In genomic region chr1:38778271-38778670, GRCm38 (mm10) we compare ENCODE assay signal across 28 mouse cellular contexts. TPM values are rescaled to one million over a fixed set of nuclear protein-coding genes. Genes with fewer than 3 reads are reported as not detected.
A peak's percentile ranks its signal among the peaks of the same experiment; 100 is the strongest.
DNase-seq lines count a peak whose midpoint lies in the region; ATAC-seq and TF ChIP-seq lines count a peak whose summit lies in the region.
"Had no signal": no experiment of that assay in that cellular context is flagged by ENCODE, and none has a peak within 500 bp of the region (broad histone marks: within the 10 kb centered on the region; RNA-seq: fewer than 3 reads in every experiment).

No protein-coding gene starts in this region.

- no peak overlapping the region for H3K4me2 ChIP-seq in kidney, postnatal 0 days (ENCODE audit: low read length)
- H3K4me2 ChIP-seq in midbrain, postnatal 0 days (ENCODE audit: low read depth, low read length, poor library complexity, severe bottlenecking) = no peak overlapping the region
- H3K4me2 ChIP-seq in midbrain, embryonic 16.5 days (ENCODE audit: low read length) = no peak overlapping the region
- H3K4me2 ChIP-seq: forebrain, embryonic 13.5 days; heart, embryonic 13.5 days; midbrain, embryonic 12.5 days; neural tube, embryonic 12.5 days had no signal

- H3K9me3 ChIP-seq in kidney, postnatal 0 days (replicated peaks; ENCODE audit: low read length) = no peaks in the 10 kb centered on the region
- H3K9me3 ChIP-seq in midbrain, postnatal 0 days (ENCODE audit: low read length) = no peaks in the 10 kb centered on the region
- H3K9me3 ChIP-seq in midbrain, embryonic 16.5 days (replicated peaks; ENCODE audit: control insufficient read depth, low read length, poor library complexity, severe bottlenecking) = no peaks in the 10 kb centered on the region
- no peaks in the 10 kb centered on the region for H3K9me3 ChIP-seq in embryonic facial prominence, embryonic 10.5 days
- H3K9me3 ChIP-seq: forebrain, embryonic 13.5 days; midbrain, embryonic 12.5 days; neural tube, embryonic 12.5 days had no signal

- TF ChIP-seq CTCF in kidney, postnatal 0 days (IDR thresholded peaks at IDR 0.05; ENCODE audit: low read depth) = 0 out of 2 replicates have a peak, but pooled peaks have one; percentile 2
- peak; percentile 28 for TF ChIP-seq CTCF in midbrain, postnatal 0 days (IDR thresholded peaks at IDR 0.05)

- no peaks in the 10 kb centered on the region for H3K27me3 ChIP-seq in kidney, postnatal 0 days (ENCODE audit: insufficient read depth, low read length)
- no peaks in the 10 kb centered on the region for H3K27me3 ChIP-seq in midbrain, postnatal 0 days (ENCODE audit: insufficient read depth, low read length)
- H3K27me3 ChIP-seq in midbrain, embryonic 16.5 days (ENCODE audit: control insufficient read depth, insufficient read depth, low read depth, low read length) = no peaks in the 10 kb centered on the region
- H3K27me3 ChIP-seq in embryonic facial prominence, embryonic 10.5 days (replicated peaks; ENCODE audit: low read depth, poor library complexity, severe bottlenecking) = no peaks in the 10 kb centered on the region
- H3K27me3 ChIP-seq: forebrain, embryonic 13.5 days; heart, embryonic 13.5 days; midbrain, embryonic 12.5 days; neural tube, embryonic 12.5 days had no signal

- no peaks in the 10 kb centered on the region for H3K36me3 ChIP-seq in kidney, postnatal 0 days (ENCODE audit: insufficient read depth, low read length)
- H3K36me3 ChIP-seq in midbrain, postnatal 0 days (ENCODE audit: insufficient read depth, low read length) = no peaks in the 10 kb centered on the region
- no peaks in the 10 kb centered on the region for H3K36me3 ChIP-seq in midbrain, embryonic 16.5 days (ENCODE audit: control insufficient read depth, insufficient read depth, low read length)
- no peaks in the 10 kb centered on the region for H3K36me3 ChIP-seq in embryonic facial prominence, embryonic 10.5 days (replicated peaks)
- H3K36me3 ChIP-seq: G1E; heart, embryonic 13.5 days; midbrain, embryonic 12.5 days; neural tube, embryonic 12.5 days had no signal

- DNase-seq in kidney, postnatal 0 days (ENCODE audit: low spot score) = no peak
- no peak for DNase-seq in kidney, adult 8-10 months
- DNase-seq in midbrain, postnatal 0 days (ENCODE audit: low spot score) = no peak
- DNase-seq in ES-CJ7 (ENCODE audit: low read depth, low spot score) = peak; percentile 37
- DNase-seq in induced T-regulatory cell, adult 2 months (ENCODE audit: low read depth) = peak; percentile 44
- DNase-seq in urinary bladder, postnatal 25 days (ENCODE audit: low spot score) = no peak
- DNase-seq in embryonic facial prominence, embryonic 10.5 days (ENCODE audit: low spot score) = no peak
- DNase-seq: adrenal gland, postnatal 10 days; cerebellum, adult 2 months; cerebellum, postnatal 25 days; embryo, embryonic 11 days; gastrocnemius, postnatal 25 days; heart, adult 18-20 months; heart, postnatal 14 days; kidney, adult 9 months; kidney, postnatal 25 days; lung, postnatal 10 days; right cerebral cortex, postnatal 14 days; spleen, adult 18-20 months; thymus, adult 18-20 months had no signal

- no peak for ATAC-seq in kidney, postnatal 0 days (replicated peaks; ENCODE audit: low FRiP score, low read depth)
- ATAC-seq in midbrain, postnatal 0 days (ENCODE audit: low FRiP score) = no peak
- no peak for ATAC-seq in midbrain, embryonic 16.5 days
- ATAC-seq: forebrain, embryonic 13.5 days had no signal

- no peaks in the 10 kb centered on the region for H3K4me1 ChIP-seq in kidney, postnatal 0 days (replicated peaks; ENCODE audit: insufficient read depth, low read length)
- no peaks in the 10 kb centered on the region for H3K4me1 ChIP-seq in midbrain, postnatal 0 days (ENCODE audit: insufficient read depth, low read length)
- no peaks in the 10 kb centered on the region for H3K4me1 ChIP-seq in midbrain, embryonic 16.5 days (ENCODE audit: control insufficient read depth, insufficient read depth, low read length)
- H3K4me1 ChIP-seq in embryonic facial prominence, embryonic 10.5 days = no peaks in the 10 kb centered on the region
- H3K4me1 ChIP-seq: forebrain, embryonic 13.5 days; midbrain, embryonic 12.5 days; neural tube, embryonic 12.5 days had no signal

- H3K9ac ChIP-seq in kidney, postnatal 0 days (ENCODE audit: low read depth, low read length) = no peak overlapping the region
- H3K9ac ChIP-seq in midbrain, postnatal 0 days (replicated peaks; ENCODE audit: low read length, poor library complexity, severe bottlenecking) = no peak overlapping the region
- H3K9ac ChIP-seq in midbrain, embryonic 16.5 days (ENCODE audit: low read depth, low read length) = no peak overlapping the region
- H3K9ac ChIP-seq: forebrain, embryonic 13.5 days; heart, embryonic 13.5 days; midbrain, embryonic 12.5 days; neural tube, embryonic 12.5 days had no signal

- no peak overlapping the region for H3K27ac ChIP-seq in kidney, postnatal 0 days
- H3K27ac ChIP-seq in midbrain, postnatal 0 days (ENCODE audit: low read depth, low read length) = no peak overlapping the region
- H3K27ac ChIP-seq in midbrain, embryonic 16.5 days (ENCODE audit: low read length) = no peak overlapping the region
- H3K27ac ChIP-seq in embryonic facial prominence, embryonic 10.5 days (replicated peaks) = no peak overlapping the region
- H3K27ac ChIP-seq: forebrain, embryonic 13.5 days; heart, embryonic 13.5 days; midbrain, embryonic 12.5 days; neural tube, embryonic 12.5 days had no signal

- WGBS in kidney, postnatal 0 days = 100% methylated on average over 1 of the region's 1 CpGs
- WGBS in midbrain, postnatal 0 days = 97% methylated on average over 1 of the region's 1 CpGs
- WGBS in midbrain, embryonic 16.5 days = 97% methylated on average over 1 of the region's 1 CpGs
- WGBS in embryonic facial prominence, embryonic 10.5 days = 98% methylated on average over 1 of the region's 1 CpGs

- H3K4me3 ChIP-seq in kidney, postnatal 0 days (replicated peaks; ENCODE audit: low read depth, low read length) = no peak overlapping the region
- no peak overlapping the region for H3K4me3 ChIP-seq in midbrain, postnatal 0 days (ENCODE audit: low read depth, low read length)
- no peak overlapping the region for H3K4me3 ChIP-seq in midbrain, embryonic 16.5 days (ENCODE audit: low read depth, low read length)
- H3K4me3 ChIP-seq in embryonic facial prominence, embryonic 10.5 days = no peak overlapping the region
- H3K4me3 ChIP-seq: forebrain, embryonic 13.5 days; heart, embryonic 13.5 days; midbrain, embryonic 12.5 days; neural tube, embryonic 12.5 days had no signal

RNA-seq across cellular contexts. Expression of gene Lonrf2, which starts 58.2 kb away (rescaled TPM):
- 0.77 and 0.82 TPM in 2 replicates for polyA plus RNA-seq in kidney, postnatal 0 days (2015; fragmentation: Nextera tagmentation; extraction: Ambion mirVana)
- total RNA-seq in midbrain, postnatal 0 days (2014; rRNA removed) = 155 and 183 TPM in 2 replicates
- polyA plus RNA-seq in midbrain, postnatal 0 days (2015; fragmentation: Nextera tagmentation; extraction: Ambion mirVana) = 24.2 and 28.8 TPM in 2 replicates
- 24.7 and 27.3 TPM in 2 replicates for polyA plus RNA-seq in midbrain, embryonic 16.5 days (2015; fragmentation: Nextera tagmentation; extraction: Ambion mirVana)
- 0.96 and 1.2 TPM in 2 replicates for polyA plus RNA-seq in embryonic facial prominence, embryonic 10.5 days (2016; fragmentation: Nextera tagmentation; extraction: Ambion mirVana)
- polyA plus RNA-seq: C2C12; inflammation-experienced regulatory T-cells, adult 6 months had no signal

Comparison
In these comparisons a context has a peak if more than half of its experiments do, and no peak if none do; other contexts are left out.
1. DNase-seq: peak in ES-CJ7 (single experiment) and induced T-regulatory cell, adult 2 months (single experiment); none in kidney, postnatal 0 days (single experiment), kidney, adult 8-10 months (0 of 2), midbrain, postnatal 0 days (single experiment), urinary bladder, postnatal 25 days (single experiment) and embryonic facial prominence, embryonic 10.5 days (single experiment).
2. RNA of gene Lonrf2, which starts 58.2 kb away (polyA plus RNA-seq): 24.2 to 28.8 TPM in midbrain, postnatal 0 days and 24.7 to 27.3 TPM in midbrain, embryonic 16.5 days; 0.96 to 1.2 TPM in embryonic facial prominence, embryonic 10.5 days and 0.77 to 0.82 TPM in kidney, postnatal 0 days; every median in the first group is over 10 times any median in the second.